Mouse (Mus musculus) 3T3-L1 (cell line): ENCODE data around the gene Pole2.

ENCODE experiments used
- DNase-seq: peaks from one replicate; pipeline ENCODE4 v3.0.0-alpha.2; 2015; ENCODE audit warnings: low read depth, low spot score

The Pole2 gene

DNA sequence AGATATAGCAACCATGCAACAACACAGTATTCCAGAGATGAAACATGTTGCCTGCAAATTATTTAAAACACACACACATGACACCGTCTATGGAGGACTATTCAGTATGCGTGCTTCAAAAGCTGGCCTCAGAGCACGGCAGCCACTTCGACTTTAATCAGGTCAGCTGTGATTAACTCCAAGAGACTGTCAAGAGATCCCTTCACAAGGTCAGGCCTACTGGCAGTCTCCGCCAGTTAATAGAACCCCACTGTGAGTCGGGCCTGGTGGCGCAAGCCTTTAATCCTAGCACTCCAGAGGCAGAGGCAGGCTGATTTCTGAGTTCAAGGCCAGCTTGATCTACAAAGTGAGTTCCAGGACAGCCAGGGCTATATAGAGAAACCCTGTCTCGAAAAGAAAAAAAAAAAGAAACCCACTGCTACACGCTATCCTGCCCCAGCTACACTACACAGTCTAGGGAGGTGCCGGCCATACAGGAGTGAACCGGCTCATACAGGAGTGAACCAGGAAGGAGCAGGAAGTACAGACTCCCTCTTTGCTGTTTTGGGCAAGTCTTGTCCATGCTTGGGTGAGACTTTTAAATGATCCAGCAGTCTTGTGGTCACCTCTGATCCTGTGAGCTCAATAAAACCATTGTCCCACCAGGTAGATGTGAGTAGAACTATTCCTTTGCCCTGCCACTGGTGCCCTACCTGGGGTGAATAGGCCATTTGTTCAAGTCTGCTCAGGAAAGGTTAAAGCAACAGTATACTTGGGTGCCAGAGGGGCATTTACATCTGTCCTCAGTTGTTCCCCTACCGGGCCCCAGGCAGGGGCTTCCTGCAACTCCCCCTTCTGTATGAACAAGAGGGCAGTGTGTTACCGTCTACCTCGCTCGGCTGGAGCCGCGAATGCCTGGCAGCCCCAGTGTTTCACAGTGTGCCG is 17.7 kb downstream of the Pole2 start:
- no peak for DNase-seq

DNA sequence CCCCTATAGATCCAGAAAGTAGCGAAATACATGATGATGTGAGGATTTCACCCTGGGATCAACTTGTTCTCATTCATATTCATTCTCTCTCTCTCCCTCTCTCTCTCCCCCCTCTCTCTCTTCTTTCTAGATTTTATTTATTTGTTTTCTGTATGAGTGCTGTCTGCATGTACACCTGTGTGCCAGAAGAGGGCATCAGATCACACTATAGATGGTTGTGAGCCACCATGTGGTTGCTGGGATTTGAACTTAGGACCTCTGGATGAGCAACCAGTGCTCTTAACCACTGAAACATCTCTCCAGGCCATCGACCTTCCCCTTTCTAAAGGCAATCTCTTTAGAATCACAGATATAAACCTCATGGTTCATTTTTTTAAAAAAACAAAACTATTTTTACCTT is 19.5 kb downstream of the Pole2 start:
- peak; percentile 40 for DNase-seq

DNA sequence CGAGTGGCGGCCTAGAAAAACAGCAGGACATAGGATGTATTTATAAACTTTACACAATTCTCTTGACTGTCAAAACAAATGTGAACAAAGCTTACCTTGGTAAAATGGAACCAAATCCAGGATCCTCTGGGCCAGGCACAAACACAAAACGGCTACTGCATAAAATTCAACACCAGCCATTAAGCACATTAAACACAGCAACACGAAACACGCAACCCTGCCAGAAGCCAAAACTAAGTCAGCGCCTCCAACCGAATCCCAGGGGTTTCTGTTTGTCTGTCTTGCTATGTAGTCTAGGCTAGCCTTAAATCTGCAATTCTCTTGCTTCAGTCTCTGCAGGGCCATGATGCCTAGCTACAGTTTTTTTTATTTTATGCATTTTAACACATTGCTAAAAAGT is 20.1 kb downstream of the Pole2 start:
- DNase-seq = no peak

DNA sequence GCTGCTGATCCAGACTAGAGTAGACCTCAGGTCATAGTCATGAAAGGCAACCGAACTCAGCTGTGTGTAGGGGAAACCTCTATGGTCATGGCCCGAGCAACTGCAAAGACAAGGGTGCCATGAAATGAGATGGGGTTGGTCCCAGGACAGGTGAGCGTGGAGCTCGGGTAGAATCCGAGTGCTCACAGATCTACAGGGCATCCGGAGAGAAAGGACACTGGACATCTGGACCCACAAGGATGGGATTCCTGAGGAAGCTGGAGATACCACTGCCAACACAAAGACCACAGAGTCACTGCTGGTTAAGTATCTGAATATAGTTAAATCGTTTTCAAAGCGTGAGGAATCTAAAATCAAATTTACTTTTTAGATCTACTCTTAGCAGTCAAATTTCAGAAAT is 20.6 kb downstream of the Pole2 start:
- no peak for DNase-seq

DNA sequence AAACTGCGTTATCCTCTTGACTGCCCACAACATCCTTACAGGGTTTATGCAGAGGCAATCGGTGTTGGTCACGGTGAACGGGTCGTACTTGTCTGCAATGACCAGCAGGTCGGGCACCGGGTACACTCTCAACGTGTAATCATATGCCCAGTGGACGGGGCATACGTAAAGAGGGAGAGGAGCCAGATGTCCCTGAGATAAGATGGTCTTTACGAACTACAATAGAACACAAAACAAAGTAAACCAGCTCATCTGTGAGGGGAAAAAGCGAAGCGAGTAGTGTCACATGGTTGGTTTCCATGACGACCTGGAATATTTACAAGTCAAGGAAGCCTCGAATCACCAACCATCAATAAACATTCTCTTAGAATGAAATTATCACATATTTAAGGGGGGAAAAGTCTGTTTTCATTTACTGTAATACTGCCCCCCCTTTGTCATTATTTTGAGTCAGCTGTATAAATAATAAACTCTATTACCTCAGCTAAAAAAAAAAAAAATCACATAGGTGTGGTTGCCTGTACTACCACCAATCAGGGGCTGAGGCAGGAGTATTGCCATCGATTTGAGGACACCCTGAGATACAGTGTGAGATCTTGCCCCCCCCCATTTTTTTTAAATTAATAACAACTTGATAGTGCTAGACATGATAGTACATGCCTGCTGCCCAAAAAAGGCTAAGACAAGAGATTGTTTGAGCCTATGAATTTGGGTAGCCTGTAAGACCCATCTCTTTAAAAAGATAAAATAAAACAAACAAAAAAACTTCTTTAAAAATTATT is 23.8 kb downstream of the Pole2 start, which contains the start of gene Gm49384:
Gene Gm49384 (minus strand): TSS at position 216 of the 782 bp plus-strand sequence.
- no peak for DNase-seq

DNA sequence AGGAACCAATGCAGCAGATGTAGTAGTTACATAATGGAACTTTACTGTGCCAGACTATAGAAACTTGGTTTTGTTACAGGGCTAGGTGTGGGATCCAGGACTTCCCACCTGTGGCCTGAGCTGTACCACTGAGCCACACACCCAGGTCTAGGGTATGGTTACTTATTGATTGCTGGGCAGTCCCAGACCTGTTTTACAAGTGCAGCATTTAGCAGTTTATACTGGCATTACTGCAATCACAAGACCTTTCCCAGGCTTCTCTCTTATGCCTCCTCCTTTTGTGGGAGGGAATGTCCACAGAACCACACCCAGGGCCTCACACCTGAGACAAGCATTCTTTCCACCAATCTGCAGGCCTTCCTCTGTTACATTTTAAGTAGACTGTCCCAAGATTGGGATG is 29.0 kb downstream of the Pole2 start:
- no peak for DNase-seq

DNA sequence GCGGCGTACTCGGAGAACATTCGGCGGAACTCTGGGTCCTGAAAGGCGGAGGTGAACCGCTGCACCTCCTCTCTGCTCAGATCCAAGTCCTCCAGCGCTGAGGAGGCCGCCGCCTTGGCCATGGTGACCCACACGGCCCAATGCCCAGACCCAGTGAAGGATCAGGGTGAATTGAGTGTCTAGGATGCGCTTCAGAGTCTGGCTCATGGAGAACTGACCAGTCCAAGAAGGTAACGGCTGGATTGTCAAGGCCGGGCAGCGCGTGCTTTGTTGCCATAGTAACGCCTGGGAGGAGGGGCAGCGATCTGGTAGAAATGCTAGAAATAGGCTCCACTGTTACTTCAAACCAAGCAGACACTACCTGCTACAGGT is 29.8 kb downstream of the Pole2 start, which contains the start of gene Dnaaf2:
Gene Dnaaf2 (minus strand): TSS at position 266 of the 372 bp plus-strand sequence.
- peak; percentile 83 for DNase-seq

DNA sequence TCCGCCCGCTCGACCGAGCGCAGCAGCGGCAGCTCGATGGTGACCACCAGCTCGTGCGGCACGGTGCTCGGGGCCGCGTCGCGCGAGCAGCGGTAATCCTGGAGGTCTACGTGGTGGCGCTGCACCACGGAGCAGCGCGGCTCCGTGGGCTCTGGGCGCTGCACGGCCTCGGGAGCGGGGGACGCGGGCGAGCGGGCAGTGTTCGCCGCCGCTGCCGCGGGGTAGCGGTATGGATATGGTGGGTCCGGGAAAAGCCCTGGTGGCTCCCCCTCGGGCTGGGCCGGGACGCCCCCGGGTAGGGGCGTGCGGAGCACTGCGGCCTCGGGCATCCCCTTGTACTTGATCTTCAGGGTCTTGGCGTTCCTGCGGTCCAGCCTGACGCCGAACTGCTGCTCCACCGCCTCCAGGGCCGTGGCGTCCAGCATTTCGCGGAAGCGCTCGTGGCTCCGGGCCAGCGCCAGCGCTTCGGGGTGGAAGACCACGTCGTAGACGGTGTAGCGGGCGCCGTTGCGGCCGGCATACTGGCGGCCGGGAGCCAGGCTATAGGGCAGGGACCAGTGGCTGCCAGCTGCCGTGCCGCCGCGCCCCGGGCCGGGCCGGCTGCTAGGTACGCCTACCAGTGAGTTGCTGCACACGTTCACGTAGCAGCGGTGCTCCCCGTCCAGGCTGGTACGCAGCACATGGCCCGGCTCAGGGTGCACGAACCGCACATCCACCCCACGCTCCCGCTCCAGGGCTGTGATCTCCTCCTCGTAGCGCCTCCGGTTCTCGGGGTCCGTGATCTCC is 30.4 kb downstream of the Pole2 start:
- DNase-seq = peak; percentile 57

DNA sequence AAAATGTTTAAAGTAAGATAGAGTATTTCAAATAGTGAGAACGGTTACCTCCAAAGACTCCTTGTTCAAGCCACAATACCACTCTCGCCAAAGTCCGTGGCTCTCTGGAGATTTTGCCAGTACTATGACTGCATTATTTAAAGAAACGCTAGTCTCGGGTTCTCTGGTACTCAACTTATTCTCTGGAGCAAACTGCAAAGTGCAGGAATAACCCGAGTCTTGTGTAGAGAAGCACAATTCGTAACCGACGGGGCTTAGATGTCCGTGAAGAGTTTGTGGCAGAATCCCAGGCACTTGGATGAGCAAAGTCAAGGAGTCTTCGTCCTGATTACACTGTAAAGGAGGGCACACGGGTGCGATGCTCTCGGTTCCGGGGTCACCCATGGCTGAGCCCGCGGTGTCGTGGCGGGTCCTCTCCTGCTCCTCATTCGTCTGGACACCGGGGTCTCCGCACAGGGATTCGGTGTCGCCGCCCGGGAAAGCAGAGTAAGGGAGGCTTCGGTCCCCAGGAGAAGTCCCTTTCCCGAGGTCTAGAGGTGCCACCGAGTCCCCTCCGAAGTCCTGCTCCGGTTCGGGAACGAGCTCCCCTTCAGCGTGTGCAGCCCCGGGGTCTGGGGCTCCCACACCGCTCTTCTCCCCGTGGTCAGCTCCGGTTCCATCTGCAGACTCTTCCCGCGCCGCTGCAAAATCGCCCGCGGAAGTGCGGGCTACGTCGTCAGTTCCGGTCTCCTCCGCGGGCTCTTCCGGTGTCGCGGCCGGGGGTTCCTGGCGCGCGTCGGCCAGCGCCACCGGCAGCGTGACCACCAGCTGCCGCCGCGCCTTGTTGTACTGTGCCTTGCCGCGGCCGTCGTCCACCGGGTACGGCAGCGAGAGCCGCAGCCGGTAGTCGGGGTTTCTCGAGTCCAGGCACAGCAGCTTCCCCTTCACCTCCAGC is 31.3 kb downstream of the Pole2 start, which contains the start of gene Gm49383:
Gene Gm49383 (minus strand): TSS at position 661 of the 934 bp plus-strand sequence.
- DNase-seq = peak; percentile 73

DNA sequence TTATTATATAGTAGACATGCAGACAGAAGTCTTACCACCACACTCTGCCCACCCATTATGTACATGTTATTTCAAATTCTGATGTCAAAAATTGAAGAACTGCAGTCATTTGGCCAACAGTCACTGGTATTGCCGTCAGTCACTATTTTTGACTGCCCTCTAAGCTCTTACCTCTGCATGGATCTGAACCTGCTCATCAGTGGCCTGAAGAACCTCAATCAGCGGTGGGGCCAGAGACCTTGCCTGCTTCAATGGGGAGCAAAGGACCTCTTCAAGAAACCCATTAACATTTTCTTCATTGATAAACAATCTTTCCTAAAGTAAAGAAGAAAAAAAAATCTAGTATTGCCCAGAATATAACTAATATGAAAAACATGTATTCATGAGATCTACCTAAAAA is 35.4 kb downstream of the Pole2 start:
- no peak for DNase-seq

DNA sequence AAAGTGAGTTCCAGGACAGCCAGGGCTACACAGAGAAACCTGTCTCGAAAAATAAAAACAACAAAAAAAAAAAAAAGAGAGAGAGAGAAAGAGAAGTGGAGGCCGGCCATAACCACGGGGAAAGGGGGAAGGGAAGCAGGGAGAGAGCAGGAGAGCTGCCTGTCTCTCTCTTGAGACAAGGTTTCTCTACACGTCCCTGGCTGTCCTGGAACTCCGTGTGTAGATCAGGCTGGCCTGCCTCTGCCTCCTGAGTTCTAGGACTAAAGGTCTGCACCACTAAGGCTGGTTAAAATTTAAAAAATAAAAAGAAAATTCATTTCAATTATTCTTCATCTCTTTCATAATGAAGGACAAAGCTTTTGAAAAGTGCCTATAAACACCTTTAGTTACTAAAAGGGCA is 36.6 kb downstream of the Pole2 start:
- no peak for DNase-seq

DNA sequence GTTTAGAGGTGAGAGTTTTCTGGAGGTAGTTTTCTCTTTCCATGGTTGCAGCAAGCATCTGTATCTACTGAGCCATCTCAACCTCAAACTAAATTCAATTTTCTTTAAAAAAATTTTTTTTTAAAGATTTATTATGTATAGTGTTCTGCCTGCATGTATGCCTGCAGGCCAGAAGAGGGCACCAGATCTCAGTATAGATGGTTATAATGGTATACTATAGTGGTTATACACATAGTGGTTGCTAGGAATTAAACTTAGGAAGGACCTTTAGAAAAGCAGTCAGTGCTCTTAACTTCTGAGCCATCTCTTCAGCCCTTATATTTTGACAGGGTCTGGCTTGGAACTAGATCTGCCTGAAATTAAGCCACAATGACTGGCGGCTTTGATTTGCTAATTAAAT is 37.5 kb downstream of the Pole2 start:
- DNase-seq = peak; percentile 34

DNA sequence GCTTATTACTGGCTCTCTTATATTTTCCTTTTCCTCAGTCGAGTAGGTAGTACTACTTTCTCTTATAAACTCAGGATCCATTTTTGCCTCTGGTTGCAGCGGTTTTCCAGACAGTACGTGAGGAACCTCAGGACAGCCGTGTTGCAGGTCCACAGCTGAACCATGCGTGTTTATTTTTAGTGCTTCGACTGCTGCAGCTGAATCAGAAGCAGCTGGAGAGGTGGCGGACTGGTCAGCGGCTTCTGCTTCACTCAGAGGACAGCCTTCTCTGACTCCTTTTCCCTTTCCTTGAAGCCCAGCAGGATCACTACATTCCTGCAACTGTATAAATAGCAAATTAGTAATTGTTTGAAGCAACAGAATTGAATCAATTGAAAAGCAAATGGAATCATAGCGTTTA is 37.9 kb downstream of the Pole2 start:
- DNase-seq = no peak

DNA sequence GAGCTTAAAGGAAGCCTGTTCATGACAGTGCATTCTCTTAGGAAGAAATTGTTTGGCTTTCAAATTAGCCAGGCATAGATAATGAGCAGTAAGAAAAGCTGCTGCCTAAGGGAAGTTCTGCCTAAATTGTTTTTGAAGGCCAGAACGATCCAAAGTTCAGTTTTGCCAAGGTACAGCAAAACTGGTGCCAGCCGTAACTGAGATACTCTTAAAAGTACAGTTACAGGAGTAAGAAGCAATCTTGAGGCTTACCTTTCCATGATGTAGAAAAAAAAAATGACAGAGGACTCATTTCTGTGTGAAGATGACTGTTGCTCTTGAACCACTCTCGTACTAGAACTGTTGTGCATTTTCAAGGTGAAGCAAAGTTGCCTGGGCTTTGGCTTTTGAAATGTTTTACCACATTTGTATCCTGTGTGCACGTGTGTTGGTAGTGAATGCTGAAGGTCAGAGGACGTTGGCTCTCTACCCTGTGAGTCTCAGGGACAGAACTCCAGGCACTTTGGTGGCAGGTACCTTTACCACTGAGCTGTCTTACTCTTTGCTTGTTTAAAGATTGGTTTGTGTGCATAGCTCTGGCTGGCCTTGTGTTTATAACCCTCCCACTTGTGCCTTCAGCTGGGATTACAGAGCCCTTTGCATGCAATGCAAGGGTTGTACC is 41.1 kb downstream of the Pole2 start:
- DNase-seq = no peak

DNA sequence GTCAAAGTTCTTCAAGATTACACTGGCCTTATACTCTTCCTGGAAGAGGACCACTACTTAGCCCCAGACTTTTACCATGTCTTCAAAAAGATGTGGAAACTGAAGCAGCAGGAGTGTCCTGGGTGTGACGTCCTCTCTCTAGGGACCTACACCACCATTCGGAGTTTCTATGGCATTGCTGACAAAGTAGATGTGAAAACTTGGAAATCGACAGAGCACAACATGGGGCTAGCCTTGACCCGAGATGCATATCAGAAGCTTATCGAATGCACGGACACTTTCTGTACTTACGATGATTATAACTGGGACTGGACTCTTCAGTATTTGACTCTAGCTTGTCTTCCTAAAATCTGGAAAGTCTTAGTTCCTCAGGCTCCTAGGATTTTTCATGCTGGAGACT is 42.6 kb downstream of the Pole2 start:
- DNase-seq = no peak

DNA sequence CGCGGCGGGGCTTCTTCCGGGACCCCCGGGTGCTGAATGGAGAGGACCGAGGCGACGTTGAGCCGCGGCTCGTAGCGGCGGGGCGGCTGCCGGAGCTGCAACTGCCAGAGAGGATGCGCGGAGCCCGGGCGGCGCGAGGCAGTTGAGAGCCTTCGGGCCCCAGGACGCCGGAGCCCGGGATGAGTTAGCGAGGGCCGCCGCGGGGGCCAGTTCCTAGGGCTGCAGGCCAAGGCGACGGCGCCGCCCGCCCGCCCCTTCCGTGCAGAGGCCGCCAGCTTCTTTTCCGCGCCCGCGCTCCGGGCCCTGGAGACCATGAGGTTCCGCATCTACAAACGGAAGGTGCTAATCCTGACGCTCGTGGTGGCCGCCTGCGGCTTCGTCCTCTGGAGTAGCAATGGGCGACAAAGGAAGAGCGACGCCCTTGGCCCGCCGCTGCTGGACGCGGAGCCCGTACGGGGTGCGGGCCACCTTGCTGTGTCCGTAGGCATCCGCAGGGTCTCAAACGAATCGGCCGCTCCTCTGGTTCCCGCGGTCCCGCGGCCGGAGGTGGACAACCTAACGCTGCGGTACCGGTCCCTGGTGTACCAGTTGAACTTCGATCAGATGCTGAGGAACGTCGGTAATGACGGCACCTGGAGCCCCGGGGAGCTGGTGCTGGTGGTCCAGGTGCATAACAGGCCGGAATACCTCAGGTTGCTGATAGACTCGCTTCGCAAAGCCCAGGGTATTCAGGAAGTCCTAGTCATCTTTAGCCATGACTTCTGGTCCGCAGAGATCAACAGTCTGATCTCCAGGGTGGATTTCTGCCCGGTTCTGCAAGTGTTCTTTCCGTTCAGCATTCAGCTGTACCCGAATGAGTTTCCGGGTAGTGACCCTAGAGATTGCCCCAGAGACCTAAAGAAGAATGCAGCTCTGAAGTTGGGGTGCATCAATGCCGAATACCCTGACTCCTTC is 43.4 kb downstream of the Pole2 start:
- DNase-seq = peak; percentile 39

DNA sequence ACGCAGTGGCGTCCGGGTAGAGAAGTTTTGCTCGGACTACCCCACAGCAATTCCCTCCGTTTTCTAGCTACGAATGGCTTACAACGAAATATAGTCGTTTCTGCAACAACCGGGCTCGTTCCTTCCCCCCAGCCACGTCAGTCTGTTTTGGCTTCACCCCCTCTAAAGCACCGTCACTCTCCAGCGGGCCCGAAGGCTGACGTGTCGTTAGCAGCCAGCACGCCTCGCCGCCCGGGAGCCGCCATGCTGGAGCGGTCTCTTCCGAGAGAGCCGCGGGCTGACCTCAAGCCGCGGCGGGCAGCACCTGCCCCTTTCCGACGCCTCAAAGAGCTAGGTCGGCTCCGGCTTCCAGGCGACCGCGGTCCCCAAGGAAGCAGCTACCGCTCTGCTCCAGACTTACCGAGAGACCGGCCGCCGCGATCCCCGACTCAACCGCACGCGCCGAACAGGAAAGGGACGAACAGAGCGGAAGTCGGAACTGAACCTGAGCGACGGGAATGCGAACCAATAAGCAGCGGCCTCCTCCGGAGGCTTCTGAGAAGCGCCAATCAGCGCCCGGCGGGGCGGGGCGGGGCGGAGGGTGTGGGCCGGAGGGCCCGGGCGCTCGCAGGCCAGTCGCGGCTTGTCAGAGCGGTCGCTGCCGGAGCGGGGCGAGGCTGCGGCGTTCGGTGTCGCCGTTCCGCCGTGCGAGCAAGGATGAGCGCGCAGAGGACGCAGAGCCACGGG is 44.2 kb downstream of the Pole2 start, which contains the start of the genes Rpl36al and Mgat2:
Gene Rpl36al (minus strand): TSS at position 501 of the 726 bp plus-strand sequence.
Gene Mgat2 (plus strand): TSS at position 575 of the 726 bp plus-strand sequence.
- peak; percentile 98 for DNase-seq

DNA sequence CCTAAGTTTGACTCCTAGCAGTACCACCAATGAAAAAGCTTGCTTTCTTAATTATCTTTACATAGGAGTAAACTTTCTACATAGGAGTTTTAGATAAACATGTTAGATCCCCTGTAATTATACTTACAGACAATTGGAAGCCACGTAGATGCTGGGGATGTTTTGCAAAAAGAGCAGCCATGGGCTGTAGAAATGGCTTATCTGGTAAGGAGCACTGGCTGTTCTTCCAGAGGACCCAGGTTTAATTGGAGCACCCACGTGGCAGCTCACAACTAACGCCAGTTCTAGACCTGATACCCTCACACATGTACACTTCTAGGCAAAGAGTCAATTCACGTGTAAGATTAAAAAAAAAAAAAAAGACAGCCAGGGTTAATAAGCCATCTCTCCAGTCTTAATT is 46.2 kb downstream of the Pole2 start:
- no peak for DNase-seq
